Mouse (Mus musculus): ENCODE measurements around the gene Lifr.

- no peak for TF ChIP-seq POLR2A (IDR thresholded peaks at IDR 0.05; ENCODE audit: low read depth, low read length)
- no peak for TF ChIP-seq CTCF (IDR thresholded peaks at IDR 0.05; ENCODE audit: borderline replicate concordance, insufficient read depth, low read length)
These were observed 103.8 kb downstream of the Lifr start for GRCm38 (mm10) chr15:7194147-7194720.

All from embryonic fibroblast, embryonic 13.5 days (primary cell).